Mouse (Mus musculus) MEL (cell line): ENCODE measurements around the gene Ppia. TPM values are rescaled to one million over a fixed set of nuclear protein-coding genes. Genes with fewer than 3 reads are reported as not detected.
A peak's percentile ranks its signal among the peaks of the same experiment; 100 is the strongest.

Source experiments
- DNase-seq: peaks from one replicate; pipeline ENCODE4 v3.0.0; 2011; ENCODE audit warnings: low read depth, low spot score
- H3K27ac ChIP-seq: 2 replicates; pipeline ENCODE4 v1.5.1; 2012; ENCODE audit warnings: low read depth, mild to moderate bottlenecking, control low read depth, low read length, moderate library complexity; ENCODE audit not compliant: control insufficient read depth
- H3K27me3 ChIP-seq, 2 experiments: fragments of 150-350 bp in 1 of 2; sonication (generic) in 1 of 2; 2 replicates each; pipeline ENCODE4 v1.6.1; 2012; ENCODE audit warnings: low read length in 2 of 2, mild to moderate bottlenecking in 2 of 2, improper control_type of control experiment in 1 of 2, moderate library complexity in 1 of 2; ENCODE audit not compliant: insufficient read depth in 2 of 2, control insufficient read depth in 1 of 2
- H3K36me3 ChIP-seq, 2 experiments: 2 replicates each; pipeline ENCODE4 v1.6.1; 2012 to 2014; ENCODE audit warnings: low read length in 2 of 2, improper control_type of control experiment in 1 of 2, inconsistent platforms in 1 of 2, mild to moderate bottlenecking in 1 of 2; ENCODE audit not compliant: insufficient read depth in 2 of 2, control insufficient read depth in 1 of 2
- H3K4me1 ChIP-seq, 2 experiments: fragments of 150-350 bp in 1 of 2; sonication (generic) in 1 of 2; 2 replicates each; pipeline ENCODE4 v1.6.1; 2012; ENCODE audit warnings: low read length in 2 of 2, improper control_type of control experiment in 1 of 2, mild to moderate bottlenecking in 1 of 2; ENCODE audit not compliant: insufficient read depth in 2 of 2, control insufficient read depth in 1 of 2
- H3K4me3 ChIP-seq, 2 experiments: fragments of 150-350 bp in 1 of 2; sonication (generic) in 1 of 2; 2 replicates each; pipeline ENCODE4 v1.5.1; 2012; ENCODE audit warnings: low read depth in 2 of 2, low read length in 2 of 2, mild to moderate bottlenecking in 2 of 2, moderate library complexity in 2 of 2, control low read depth in 1 of 2, improper control_type of control experiment in 1 of 2; ENCODE audit not compliant: control insufficient read depth in 1 of 2, insufficient read depth in 1 of 2
- H3K79me2 ChIP-seq: 2 replicates; pipeline ENCODE4 v1.6.1; 2012; ENCODE audit warnings: mild to moderate bottlenecking, low read length, moderate library complexity; ENCODE audit not compliant: control insufficient read depth, poor library complexity, insufficient read depth
- H3K9ac ChIP-seq: 2 replicates; pipeline ENCODE4 v1.6.1; 2012; ENCODE audit warnings: low read depth, mild to moderate bottlenecking, control low read depth, low read length, moderate library complexity; ENCODE audit not compliant: control insufficient read depth, poor library complexity, severe bottlenecking
- H3K9me3 ChIP-seq: fragments of 150-350 bp; sonication (generic); replicated peaks from 2 replicates; pipeline ENCODE4 v1.6.1; 2012; ENCODE audit warnings: mild to moderate bottlenecking, low read length, improper control_type of control experiment, moderate library complexity; ENCODE audit not compliant: insufficient read depth
- BHLHE40 ChIP-seq: IDR thresholded peaks from 2 replicates; pipeline ENCODE4 v1.6.1; 2012; ENCODE audit warnings: low read depth, mild to moderate bottlenecking, inconsistent platforms, low read length, improper control_type of control experiment, borderline replicate concordance
- CHD1 ChIP-seq: IDR thresholded peaks from 2 replicates; pipeline ENCODE4 v1.6.1; 2012; ENCODE audit warnings: low read depth, mild to moderate bottlenecking, inconsistent platforms, low read length, improper control_type of control experiment
- CTCF ChIP-seq, 3 experiments: IDR thresholded peaks in 2 of 3; conservative IDR thresholded peaks in 1 of 3; 2 replicates each; pipeline ENCODE4 v1.5.1; 2011 to 2012; ENCODE audit warnings: low read length in 3 of 3, low read depth in 2 of 3, mild to moderate bottlenecking in 2 of 3, improper control_type of control experiment in 1 of 3, inconsistent platforms in 1 of 3, mixed read lengths in 1 of 3, moderate library complexity in 1 of 3; ENCODE audit not compliant: control insufficient read depth in 1 of 3, insufficient read depth in 1 of 3, poor library complexity in 1 of 3, severe bottlenecking in 1 of 3
- E2F4 ChIP-seq: IDR thresholded peaks from 2 replicates; pipeline ENCODE4 v1.6.1; 2011; ENCODE audit warnings: low read depth, low read length, improper control_type of control experiment, borderline replicate concordance
- ELF1 ChIP-seq: IDR thresholded peaks from 2 replicates; pipeline ENCODE4 v1.6.1; 2014; ENCODE audit warnings: low read depth, mild to moderate bottlenecking, inconsistent platforms, low read length, improper control_type of control experiment, moderate library complexity
- GABPA ChIP-seq: IDR thresholded peaks from 2 replicates; pipeline ENCODE4 v1.6.1; 2012; ENCODE audit warnings: low read depth, mild to moderate bottlenecking, inconsistent platforms, low read length, improper control_type of control experiment, moderate library complexity
- GATA1 ChIP-seq: IDR thresholded peaks from 2 replicates; pipeline ENCODE4 v1.6.1; 2011; ENCODE audit warnings: low read depth, low read length, improper control_type of control experiment
- HCFC1 ChIP-seq: IDR thresholded peaks from 2 replicates; pipeline ENCODE4 v1.6.1; 2012; ENCODE audit warnings: low read depth, mild to moderate bottlenecking, inconsistent platforms, low read length, improper control_type of control experiment, moderate library complexity
- MAFK ChIP-seq: IDR thresholded peaks from 2 replicates; pipeline ENCODE4 v1.6.1; 2011; ENCODE audit warnings: low read depth, mild to moderate bottlenecking, low read length, improper control_type of control experiment, borderline replicate concordance
- MAX ChIP-seq: IDR thresholded peaks from 2 replicates; pipeline ENCODE4 v1.6.1; 2011; ENCODE audit warnings: low read length, improper control_type of control experiment
- MAZ ChIP-seq: IDR thresholded peaks from 2 replicates; pipeline ENCODE4 v1.6.1; 2012; ENCODE audit warnings: low read depth, mild to moderate bottlenecking, inconsistent platforms, low read length, improper control_type of control experiment
- MEF2A ChIP-seq: IDR thresholded peaks from 2 replicates; pipeline ENCODE4 v1.6.1; 2014; ENCODE audit warnings: low read depth, mild to moderate bottlenecking, inconsistent platforms, low read length, improper control_type of control experiment; ENCODE audit not compliant: poor library complexity, insufficient replicate concordance, severe bottlenecking; ENCODE audit errors: extremely low read depth
- MXI1 ChIP-seq: IDR thresholded peaks from 2 replicates; pipeline ENCODE4 v1.6.1; 2011; ENCODE audit warnings: mild to moderate bottlenecking, low read depth, low read length, improper control_type of control experiment
- MYB ChIP-seq: IDR thresholded peaks from 2 replicates; pipeline ENCODE4 v1.6.1; 2011; ENCODE audit warnings: mild to moderate bottlenecking, low read depth, low read length, improper control_type of control experiment
- MYC ChIP-seq: IDR thresholded peaks from 2 replicates; pipeline ENCODE4 v1.6.1; 2011; ENCODE audit warnings: low read depth, mild to moderate bottlenecking, low read length, improper control_type of control experiment, moderate library complexity
- NELFE ChIP-seq: IDR thresholded peaks from 2 replicates; pipeline ENCODE4 v1.6.1; 2011; ENCODE audit warnings: low read depth, low read length, improper control_type of control experiment
- NRF1 ChIP-seq: IDR thresholded peaks from 2 replicates; pipeline ENCODE4 v1.6.1; 2014; ENCODE audit warnings: low read depth, mild to moderate bottlenecking, inconsistent platforms, low read length, improper control_type of control experiment, moderate library complexity; ENCODE audit not compliant: poor library complexity, insufficient read depth, severe bottlenecking
- RAD21 ChIP-seq: IDR thresholded peaks from 2 replicates; pipeline ENCODE4 v1.6.1; 2011; ENCODE audit warnings: mild to moderate bottlenecking, low read depth, low read length, improper control_type of control experiment
- RCOR1 ChIP-seq: IDR thresholded peaks from 2 replicates; pipeline ENCODE4 v1.6.1; 2012; ENCODE audit warnings: low read depth, mild to moderate bottlenecking, inconsistent platforms, low read length, improper control_type of control experiment
- SMC3 ChIP-seq: IDR thresholded peaks from 2 replicates; pipeline ENCODE4 v1.6.1; 2011; ENCODE audit warnings: low read depth, low read length, improper control_type of control experiment
- TCF12 ChIP-seq: IDR thresholded peaks from 2 replicates; pipeline ENCODE4 v1.6.1; 2014; ENCODE audit warnings: low read depth, mild to moderate bottlenecking, inconsistent platforms, low read length, improper control_type of control experiment, moderate library complexity
- USF1 ChIP-seq: IDR thresholded peaks from 2 replicates; pipeline ENCODE4 v1.6.1; 2014; ENCODE audit warnings: low read depth, mild to moderate bottlenecking, inconsistent platforms, low read length, improper control_type of control experiment, moderate library complexity
- USF2 ChIP-seq, 2 experiments: IDR thresholded peaks; 2 replicates each; pipeline ENCODE4 v1.6.1; 2011 to 2012; ENCODE audit warnings: improper control_type of control experiment in 2 of 2, low read length in 2 of 2, borderline replicate concordance in 1 of 2, inconsistent platforms in 1 of 2, low read depth in 1 of 2, mild to moderate bottlenecking in 1 of 2; ENCODE audit not compliant: insufficient read depth in 1 of 2
- ZC3H11A ChIP-seq: IDR thresholded peaks from 2 replicates; pipeline ENCODE4 v1.6.1; 2012; ENCODE audit warnings: low read depth, mild to moderate bottlenecking, inconsistent platforms, low read length, improper control_type of control experiment
- ZMIZ1 ChIP-seq: IDR thresholded peaks from 2 replicates; pipeline ENCODE4 v1.6.1; 2012; ENCODE audit warnings: low read depth, mild to moderate bottlenecking, inconsistent platforms, low read length, improper control_type of control experiment, moderate library complexity
- polyA plus RNA-seq, 2 experiments: library from polyadenylated mRNA; stranded (reverse) in 1 of 2; unstranded in 1 of 2; fragments of >175 nt in 1 of 2; fragments of >200 nt in 1 of 2; gene quantifications; 2 replicates each; pipeline versions ENCODE4 v1.2.1 to v1.2.4; 2012; ENCODE audit warnings: low replicate concordance in 2 of 2, low read depth in 1 of 2; ENCODE audit not compliant: insufficient read length in 2 of 2, insufficient read depth in 1 of 2, missing spikeins in 1 of 2
- total RNA-seq: library from RNA; depleted of rRNA; stranded (reverse); fragments of 300-350 nt; gene quantifications from 2 replicates; pipeline ENCODE4 v1.2.3, GENCODE M21; 2012

Ppia gene
- total and polyA plus RNA-seq, 3 experiments, result 3,662 to 7,288 TPM; not detected in 1

- no peak for TF ChIP-seq MAFK
- TF ChIP-seq ZMIZ1, result no peak; the same call in none of the 2 replicates
- TF ChIP-seq RAD21, result no peak
- TF ChIP-seq MEF2A, result no peak
- no peak for TF ChIP-seq USF2 (IDR thresholded peaks at IDR 0.05; ENCODE audit: borderline replicate concordance in 1 of 2, insufficient read depth in 1 of 2, low read depth in 1 of 2, low read length in 2 of 2)
- TF ChIP-seq RCOR1, result no peak
- TF ChIP-seq MXI1, result no peak
- TF ChIP-seq GABPA, result no peak
- TF ChIP-seq ELF1, result no peak
- TF ChIP-seq BHLHE40, result 0 out of 2 replicates have a peak, but pooled peaks have one; percentile 21
- no peak for TF ChIP-seq MAZ
- no peak for TF ChIP-seq CHD1
- TF ChIP-seq USF1, result peak; percentile 39; the same call in 1 of the 2 replicates
- no peak for TF ChIP-seq HCFC1
- TF ChIP-seq MYB, result no peak
- no peak for TF ChIP-seq MYC
Observed at GRCm38 (mm10) chr11:6420722-6421350, 5.6 kb downstream of the Ppia start (continued).

- no peak overlapping the region for H3K4me3 ChIP-seq
- no peak for TF ChIP-seq GATA1
- TF ChIP-seq MEF2A, result no peak
- TF ChIP-seq USF1, result no peak
- no peak for TF ChIP-seq MXI1
- no peak for TF ChIP-seq MYC
- DNase-seq, result no peak
- H3K36me3 ChIP-seq, result peaks cover 0 to 10% of the 10 kb centered on the region in 2 experiments; a peak in 2 of 4 replicates
- H3K9me3 ChIP-seq, result no peaks in the 10 kb centered on the region
- no peaks in the 10 kb centered on the region for H3K4me1 ChIP-seq
- no peaks in the 10 kb centered on the region for H3K27me3 ChIP-seq
- no peaks in the 10 kb centered on the region for H3K79me2 ChIP-seq
- no peak overlapping the region for H3K27ac ChIP-seq
- no peak overlapping the region for H3K9ac ChIP-seq
Observed at GRCm38 (mm10) chr11:6430186-6430585, 14.9 kb downstream of the Ppia start.

- Histone ChIP-seq H3K4me3 (no peak overlapping the region), H3K9ac (no peak overlapping the region), H3K27me3 (no peaks in the 10 kb centered on the region), H3K36me3 (peaks cover 0 to 4% of the 10 kb centered on the region in 2 experiments; a peak in 2 of 4 replicates), H3K9me3 (no peaks in the 10 kb centered on the region), H3K79me2 (peaks cover under 1% of the 10 kb centered on the region; the same call in 1 of the 2 replicates), H3K27ac (no peak overlapping the region), H3K4me1 (no peaks in the 10 kb centered on the region)
- TF ChIP-seq MAZ (no peak), TCF12 (no peak), USF2 (IDR thresholded peaks at IDR 0.05; ENCODE audit: borderline replicate concordance in 1 of 2, insufficient read depth in 1 of 2, low read depth in 1 of 2, low read length in 2 of 2) (no peak), SMC3 (peak; percentile 83), NRF1 (no peak), MAFK (no peak), CTCF (IDR thresholded peaks at IDR 0.05 in 2 of 3, conservative IDR thresholded peaks at IDR 0.05 in 1 of 3; ENCODE audit: control insufficient read depth in 1 of 3, insufficient read depth in 1 of 3, low read depth in 2 of 3, low read length in 3 of 3, poor library complexity in 1 of 3, severe bottlenecking in 1 of 3) (peak; percentile 88 to 95 (median 94)), MXI1 (0 out of 2 replicates have a peak, but pooled peaks have one; percentile 33), CHD1 (no peak), NELFE (no peak), RAD21 (peak; percentile 84), ZC3H11A (peak; percentile 62), E2F4 (no peak), GATA1 (no peak), MYC (peak; percentile 89), MAX (0 out of 2 replicates have a peak, but pooled peaks have one; percentile 30)
- DNase-seq, result peak; percentile 85
Observed at GRCm38 (mm10) chr11:6436442-6436841, 21.2 kb downstream of the Ppia start.
